Mouse (Mus musculus): ENCODE measurements around the gene Sec61b. TPM values are rescaled to one million over a fixed set of nuclear protein-coding genes. Genes with fewer than 3 reads are reported as not detected.

Sec61b gene
- polyA plus RNA-seq, 1 experiment = 260 TPM

DNA sequence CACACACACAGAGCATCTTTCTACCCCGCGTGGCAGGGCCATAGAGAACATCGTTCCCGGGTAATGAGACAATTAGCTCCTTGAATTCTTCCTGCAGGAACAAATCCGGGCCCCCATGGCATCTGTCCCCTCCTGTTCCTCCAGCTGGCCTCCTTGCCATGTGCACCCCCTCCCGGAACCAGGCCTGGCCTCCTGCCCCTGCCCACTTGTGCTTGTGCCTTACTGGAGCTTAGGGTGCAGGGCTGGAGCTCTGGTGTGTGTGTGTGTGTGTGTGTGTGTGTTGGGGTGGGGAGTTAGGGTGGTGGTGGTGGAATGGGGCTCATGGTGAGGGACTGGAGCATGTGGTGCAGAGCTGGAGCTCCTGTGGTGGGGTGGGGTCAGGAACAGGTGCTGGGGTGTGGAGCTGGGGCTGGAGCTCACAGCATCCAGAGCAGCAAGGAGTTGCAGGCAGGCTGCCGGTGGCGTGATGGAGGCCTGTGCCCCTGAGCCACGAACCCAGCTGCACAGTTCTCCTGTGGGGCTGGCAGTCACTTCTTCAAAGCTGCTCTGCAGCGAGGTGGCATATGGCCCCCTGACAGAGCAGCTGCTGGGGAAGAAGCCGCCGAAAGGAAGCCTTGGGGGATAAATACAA lies 44.2 kb downstream of the Sec61b start:
- H3K4me3 ChIP-seq (replicated peaks; ENCODE audit: control insufficient read depth, low read depth, low read length) = no peak overlapping the region
- no peak for TF ChIP-seq CTCF (IDR thresholded peaks at IDR 0.05; ENCODE audit: control insufficient read depth, insufficient read depth, low read length)
- TF ChIP-seq POLR2A (IDR thresholded peaks at IDR 0.05; ENCODE audit: borderline replicate concordance, control insufficient read depth, low read depth, low read length) = no peak
- 69% methylated on average over 12 of the region's 12 CpGs for WGBS
- H3K4me1 ChIP-seq (ENCODE audit: control insufficient read depth, insufficient read depth, low read length) = no peaks in the 10 kb centered on the region
- no peak overlapping the region for H3K27ac ChIP-seq (ENCODE audit: control insufficient read depth, insufficient read depth, low read depth, low read length, poor library complexity)

DNA sequence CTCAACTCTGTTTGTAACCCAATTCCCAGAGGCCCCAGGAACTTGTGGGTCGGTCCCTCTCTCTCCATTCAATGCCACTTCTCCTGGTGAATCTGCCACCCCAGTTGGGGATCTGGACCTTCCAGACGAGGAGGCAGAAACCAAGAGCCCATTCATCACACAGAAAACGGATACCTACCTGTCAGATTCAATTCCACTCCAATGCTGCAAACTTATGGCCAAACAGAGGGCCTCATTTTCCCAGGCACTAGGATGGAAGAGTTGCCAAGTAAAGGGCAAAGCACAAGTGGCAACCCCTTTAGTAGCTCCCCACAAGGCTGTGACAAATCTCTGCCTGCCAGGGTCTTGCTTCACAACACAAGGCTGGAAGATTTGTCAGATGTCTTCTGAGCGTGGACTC lies 45.6 kb downstream of the Sec61b start:
- TF ChIP-seq CTCF (IDR thresholded peaks at IDR 0.05; ENCODE audit: control insufficient read depth, insufficient read depth, low read length) (no peak), POLR2A (IDR thresholded peaks at IDR 0.05; ENCODE audit: borderline replicate concordance, control insufficient read depth, low read depth, low read length) (no peak)
- H3K27ac ChIP-seq (ENCODE audit: control insufficient read depth, insufficient read depth, low read depth, low read length, poor library complexity) = no peak overlapping the region

GRCm38 (mm10) chr4:47521884-47522605 lies 47.6 kb downstream of the Sec61b start:
- no peak overlapping the region for H3K4me3 ChIP-seq (replicated peaks; ENCODE audit: control insufficient read depth, low read depth, low read length)
- no peaks in the 10 kb centered on the region for H3K4me1 ChIP-seq (ENCODE audit: control insufficient read depth, insufficient read depth, low read length)
- 63% methylated on average over 6 of the region's 6 CpGs for WGBS
- TF ChIP-seq POLR2A (IDR thresholded peaks at IDR 0.05; ENCODE audit: borderline replicate concordance, control insufficient read depth, low read depth, low read length) (no peak), CTCF (IDR thresholded peaks at IDR 0.05; ENCODE audit: control insufficient read depth, insufficient read depth, low read length) (no peak)
- H3K27ac ChIP-seq (ENCODE audit: control insufficient read depth, insufficient read depth, low read depth, low read length, poor library complexity) = no peak overlapping the region

More for the DNA sequence above, 45.6 kb downstream of the Sec61b start:
- Histone ChIP-seq H3K4me3 (replicated peaks; ENCODE audit: control insufficient read depth, low read depth, low read length) (no peak overlapping the region), H3K4me1 (ENCODE audit: control insufficient read depth, insufficient read depth, low read length) (no peaks in the 10 kb centered on the region)
- WGBS = 66% methylated on average over 4 of the region's 4 CpGs

DNA sequence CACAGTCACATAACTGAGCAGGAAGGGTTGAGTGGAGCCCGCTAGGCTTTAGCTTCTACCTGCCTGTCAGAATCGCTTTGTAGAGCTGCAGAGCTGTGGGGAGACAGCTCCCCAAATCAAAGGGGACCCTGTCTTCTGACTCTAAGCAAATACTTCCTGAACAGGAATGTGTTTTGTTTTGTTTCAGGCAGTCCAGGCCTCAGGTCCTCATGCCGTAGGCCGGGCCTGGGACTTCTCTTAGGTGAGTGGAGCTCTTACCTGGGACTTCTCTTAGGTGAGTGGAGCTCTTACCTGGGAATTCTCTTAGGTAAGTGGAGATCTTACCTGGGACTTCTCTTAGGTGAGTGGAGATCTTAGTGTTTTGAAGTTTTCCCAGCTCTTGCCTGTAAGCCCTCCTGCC lies 55.4 kb downstream of the Sec61b start:
- TF ChIP-seq POLR2A (IDR thresholded peaks at IDR 0.05; ENCODE audit: borderline replicate concordance, control insufficient read depth, low read depth, low read length) (no peak), CTCF (IDR thresholded peaks at IDR 0.05; ENCODE audit: control insufficient read depth, insufficient read depth, low read length) (no peak)
- Histone ChIP-seq H3K4me1 (ENCODE audit: control insufficient read depth, insufficient read depth, low read length) (no peaks in the 10 kb centered on the region; the same call in 1 of the 2 replicates), H3K4me3 (replicated peaks; ENCODE audit: control insufficient read depth, low read depth, low read length) (no peak overlapping the region), H3K27ac (ENCODE audit: control insufficient read depth, insufficient read depth, low read depth, low read length, poor library complexity) (no peak overlapping the region)
- WGBS = 85% methylated on average over 4 of the region's 4 CpGs

Other genes with a start within 250 kb of the Sec61b start
- gene Tgfbr1, start 121.4 kb upstream of the Sec61b start, polyA plus RNA-seq (2011; ENCODE audit: insufficient read depth, insufficient read length, low replicate concordance, missing spikeins) = 4.2 and 5.6 TPM in 2 replicates
- gene Alg2, start 325 bp upstream of the Sec61b start, polyA plus RNA-seq (2011; ENCODE audit: insufficient read depth, insufficient read length, low replicate concordance, missing spikeins) = 3.9 and 13.1 TPM in 2 replicates

All from bone marrow, adult 2 months (tissue).